Mouse (Mus musculus) liver, embryonic 14.5 days (tissue): ENCODE measurements around the gene Pnmal1.

Experiments used
- CTCF ChIP-seq: IDR thresholded peaks from 2 replicates; pipeline ENCODE4 v1.5.1; 2016; ENCODE audit warnings: antibody characterized with exemption, low read depth, control low read depth
- EP300 ChIP-seq: IDR thresholded peaks from 2 replicates; pipeline ENCODE4 v1.6.1; 2016; ENCODE audit warnings: antibody characterized with exemption, low read depth

GRCm38 (mm10) chr7:16949908-16950841 lies 9.3 kb upstream of the Pnmal1 start:
- TF ChIP-seq CTCF (peak; percentile 93), EP300 (no peak)
